Mouse (Mus musculus): ENCODE data around the gene Gm20388. TPM values are rescaled to one million over a fixed set of nuclear protein-coding genes. Genes with fewer than 3 reads are reported as not detected.

Gm20388 gene
- polyA plus RNA-seq, 1 experiment from 2014 or later = not detected

DNA sequence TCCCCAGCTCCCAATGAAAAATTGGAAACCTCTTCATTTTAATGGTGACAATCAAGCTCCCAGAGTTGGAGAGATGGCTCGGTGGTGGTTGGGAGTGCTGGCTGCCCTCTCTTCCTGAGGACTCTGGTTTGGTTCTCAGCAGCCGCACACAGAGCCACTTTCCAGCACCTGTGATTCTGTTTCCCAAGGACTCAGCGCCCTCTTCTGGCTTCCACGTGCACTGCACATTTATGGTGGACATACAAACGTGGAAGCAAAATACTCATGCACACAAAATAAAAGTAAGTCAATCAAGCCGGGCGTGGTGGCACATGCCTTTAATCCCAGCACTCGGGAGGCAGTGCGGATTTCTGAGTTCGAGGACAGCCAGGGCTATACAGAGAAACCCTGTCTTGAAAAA, 333.9 kb downstream of the Gm20388 start:
- no peak overlapping the region for H3K4me2 ChIP-seq (replicated peaks)
- H3K9me3 ChIP-seq = no peaks in the 10 kb centered on the region
- no peak overlapping the region for H3K27ac ChIP-seq
- no peak for ATAC-seq (ENCODE audit: insufficient number of reproducible peaks, insufficient read depth, low FRiP score, low TSS enrichment)
- H3K9ac ChIP-seq = no peak overlapping the region
- H3K4me3 ChIP-seq = no peak overlapping the region
- H3K27me3 ChIP-seq = no peaks in the 10 kb centered on the region
- 90% methylated on average over 10 of the region's 10 CpGs for WGBS
- peaks cover 25% of the 10 kb centered on the region for H3K36me3 ChIP-seq
- H3K4me1 ChIP-seq = 0 out of 2 replicates have a peak, but pooled peaks cover under 1% of the 10 kb centered on the region

DNA sequence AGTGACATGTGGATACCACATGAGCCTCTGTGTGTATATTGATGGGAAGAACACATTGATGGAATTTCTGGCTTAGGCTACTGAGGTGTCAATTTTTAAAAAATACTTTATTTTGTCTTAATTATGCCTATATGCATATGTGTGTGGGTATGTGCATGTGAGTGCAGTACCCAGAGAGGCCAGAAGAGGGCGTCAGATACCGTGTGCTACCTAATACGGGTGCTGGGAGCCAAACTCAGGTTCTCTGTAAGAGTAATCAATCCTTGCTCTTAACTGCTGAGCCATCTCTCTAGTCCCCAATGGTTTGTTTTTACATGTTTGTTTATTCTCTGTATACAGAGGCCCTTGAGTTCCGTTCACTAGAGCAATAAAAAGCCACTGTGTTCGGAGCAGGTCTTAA, 337.0 kb downstream of the Gm20388 start:
- Histone ChIP-seq H3K4me2 (replicated peaks) (no peak overlapping the region), H3K27ac (no peak overlapping the region), H3K4me1 (peaks cover 25% of the 10 kb centered on the region; the same call in 1 of the 2 replicates), H3K4me3 (no peak overlapping the region), H3K27me3 (no peaks in the 10 kb centered on the region), H3K9ac (no peak overlapping the region), H3K9me3 (no peaks in the 10 kb centered on the region), H3K36me3 (peaks cover 14% of the 10 kb centered on the region; the same call in 1 of the 2 replicates)
- WGBS = 81% methylated on average over 5 of the region's 5 CpGs
- no peak for ATAC-seq (ENCODE audit: insufficient number of reproducible peaks, insufficient read depth, low FRiP score, low TSS enrichment)

DNA sequence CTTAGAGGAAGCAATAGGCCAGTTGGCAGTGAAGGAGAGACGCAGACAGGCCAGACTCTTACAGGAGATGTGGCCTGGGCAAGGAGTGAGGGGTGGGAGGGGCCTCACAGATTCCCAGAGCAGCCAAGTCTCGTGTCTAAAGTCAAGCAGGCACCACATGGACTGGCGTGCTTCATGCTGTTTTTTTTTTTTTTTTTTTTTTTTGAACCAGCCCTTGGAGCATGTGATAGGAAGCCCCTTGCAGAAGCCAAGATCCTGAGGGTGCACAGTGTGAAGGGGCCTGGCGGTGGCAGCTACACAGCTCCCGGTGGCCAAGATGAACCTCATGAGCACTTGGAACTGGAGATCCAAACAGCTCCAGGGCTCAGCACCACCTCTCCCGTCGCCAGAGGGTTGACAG, 337.4 kb downstream of the Gm20388 start:
- H3K4me3 ChIP-seq = no peak overlapping the region
- ATAC-seq (ENCODE audit: insufficient number of reproducible peaks, insufficient read depth, low FRiP score, low TSS enrichment) = no peak
- no peak overlapping the region for H3K27ac ChIP-seq
- H3K27me3 ChIP-seq = no peaks in the 10 kb centered on the region
- 70% methylated on average over 7 of the region's 7 CpGs for WGBS
- H3K9me3 ChIP-seq = no peaks in the 10 kb centered on the region
- H3K4me1 ChIP-seq = peaks cover 25% of the 10 kb centered on the region; the same call in 1 of the 2 replicates
- no peak overlapping the region for H3K9ac ChIP-seq
- H3K36me3 ChIP-seq = peaks cover 13% of the 10 kb centered on the region; the same call in 1 of the 2 replicates
- H3K4me2 ChIP-seq (replicated peaks) = no peak overlapping the region

DNA sequence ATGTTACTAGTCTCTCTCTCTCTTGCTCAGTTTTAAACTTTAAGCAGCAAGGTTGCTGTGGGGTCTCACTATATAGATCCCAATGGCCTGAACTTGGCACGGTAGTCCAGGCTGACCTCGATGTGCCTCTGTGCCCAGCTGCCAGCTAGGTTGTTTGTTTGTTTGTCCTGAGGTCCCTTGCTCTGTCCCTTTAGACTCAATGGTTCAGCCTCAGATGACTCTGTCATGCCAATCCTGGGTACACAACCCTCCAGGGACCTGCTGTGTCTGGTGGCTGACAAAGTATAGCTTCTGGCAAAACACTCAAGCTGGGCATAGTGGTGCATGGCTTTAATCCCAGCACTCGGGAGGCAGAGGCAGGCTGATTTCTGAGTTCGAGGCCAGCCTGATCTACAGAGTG, 337.8 kb downstream of the Gm20388 start:
- Histone ChIP-seq H3K4me2 (replicated peaks) (no peak overlapping the region), H3K27me3 (no peaks in the 10 kb centered on the region), H3K4me3 (no peak overlapping the region), H3K36me3 (peaks cover 13% of the 10 kb centered on the region; the same call in 1 of the 2 replicates), H3K9me3 (no peaks in the 10 kb centered on the region), H3K27ac (no peak overlapping the region), H3K4me1 (peaks cover 25% of the 10 kb centered on the region; the same call in 1 of the 2 replicates), H3K9ac (no peak overlapping the region)
- WGBS = 90% methylated on average over 4 of the region's 4 CpGs
- no peak for ATAC-seq (ENCODE audit: insufficient number of reproducible peaks, insufficient read depth, low FRiP score, low TSS enrichment)

DNA sequence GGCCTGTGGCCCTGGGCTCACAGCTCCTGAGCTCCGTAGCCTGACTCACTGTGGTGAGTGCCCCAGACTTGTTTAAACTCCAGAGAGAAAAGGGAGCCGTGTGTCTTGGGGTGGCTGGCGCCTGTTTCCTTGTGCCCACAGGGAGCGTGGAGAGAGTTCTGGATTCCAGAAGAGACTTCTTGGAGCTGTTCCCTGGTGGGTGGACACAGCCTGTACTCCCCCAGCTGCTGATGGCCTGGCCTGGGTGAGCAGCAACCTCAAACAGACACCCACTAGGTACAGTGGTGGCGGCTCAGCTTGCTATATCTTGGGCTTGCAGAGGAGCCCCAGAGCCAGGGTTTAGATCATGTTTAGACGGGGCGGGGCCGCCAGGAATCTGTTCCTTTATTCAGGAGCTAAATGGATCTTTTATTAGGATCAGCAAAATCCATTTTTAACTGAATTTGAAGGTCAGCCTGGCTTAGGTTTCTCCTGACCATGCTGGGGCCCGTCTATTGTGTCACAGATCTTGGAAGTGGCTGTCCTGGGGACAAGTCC, 339.2 kb downstream of the Gm20388 start:
- 72% methylated on average over 9 of the region's 9 CpGs for WGBS
- Histone ChIP-seq H3K27me3 (no peaks in the 10 kb centered on the region), H3K9me3 (no peaks in the 10 kb centered on the region)

DNA sequence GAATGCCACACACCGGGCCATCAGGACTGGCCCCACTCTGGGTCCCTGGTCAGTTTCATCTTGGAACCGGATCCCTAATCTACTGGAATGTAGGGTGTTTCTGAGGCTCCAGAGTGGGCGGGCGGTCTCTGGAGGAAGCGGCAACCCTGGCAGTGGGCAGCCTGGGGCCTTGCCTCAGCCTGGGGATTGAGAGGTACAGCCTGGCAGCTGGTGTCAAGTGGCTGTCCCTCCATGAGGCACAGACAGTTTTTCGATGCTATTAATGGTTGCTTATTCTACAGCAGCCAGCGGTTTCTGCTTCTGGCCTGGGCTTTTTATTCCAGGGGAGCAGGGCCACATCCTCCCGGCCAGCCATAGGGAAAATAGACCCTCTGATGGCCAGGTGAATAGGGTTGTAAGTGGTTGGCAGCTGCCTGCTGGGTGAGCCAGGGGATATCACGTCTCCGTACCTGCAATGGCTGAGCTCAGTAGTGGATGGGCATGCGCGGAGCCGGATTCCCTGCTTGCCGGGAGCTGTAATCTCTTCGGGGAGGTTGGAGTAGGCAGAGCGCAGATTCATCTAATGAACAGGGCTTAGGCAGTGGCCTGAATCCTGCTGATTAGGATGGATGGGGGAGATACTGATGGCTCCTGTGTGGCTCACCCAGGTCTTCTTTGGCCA, 340.2 kb downstream of the Gm20388 start:
- H3K4me3 ChIP-seq = no peak overlapping the region
- ATAC-seq (ENCODE audit: insufficient number of reproducible peaks, insufficient read depth, low FRiP score, low TSS enrichment) = no peak
- no peaks in the 10 kb centered on the region for H3K36me3 ChIP-seq
- peaks cover 43% of the 10 kb centered on the region for H3K4me1 ChIP-seq
- no peak overlapping the region for H3K9ac ChIP-seq
- no peaks in the 10 kb centered on the region for H3K27me3 ChIP-seq
- WGBS = 69% methylated on average over 16 of the region's 16 CpGs
- H3K27ac ChIP-seq = no peak overlapping the region
- H3K4me2 ChIP-seq (replicated peaks) = no peak overlapping the region
- H3K9me3 ChIP-seq = no peaks in the 10 kb centered on the region

More for the DNA sequence above, 339.2 kb downstream of the Gm20388 start:
- no peak overlapping the region for H3K9ac ChIP-seq
- H3K27ac ChIP-seq = no peak overlapping the region; the same call in 1 of the 2 replicates
- H3K4me2 ChIP-seq (replicated peaks) = no peak overlapping the region
- H3K4me1 ChIP-seq = peaks cover 33% of the 10 kb centered on the region; the same call in 1 of the 2 replicates
- no peak overlapping the region for H3K4me3 ChIP-seq
- no peaks in the 10 kb centered on the region for H3K36me3 ChIP-seq
- no peak for ATAC-seq (ENCODE audit: insufficient number of reproducible peaks, insufficient read depth, low FRiP score, low TSS enrichment)

DNA sequence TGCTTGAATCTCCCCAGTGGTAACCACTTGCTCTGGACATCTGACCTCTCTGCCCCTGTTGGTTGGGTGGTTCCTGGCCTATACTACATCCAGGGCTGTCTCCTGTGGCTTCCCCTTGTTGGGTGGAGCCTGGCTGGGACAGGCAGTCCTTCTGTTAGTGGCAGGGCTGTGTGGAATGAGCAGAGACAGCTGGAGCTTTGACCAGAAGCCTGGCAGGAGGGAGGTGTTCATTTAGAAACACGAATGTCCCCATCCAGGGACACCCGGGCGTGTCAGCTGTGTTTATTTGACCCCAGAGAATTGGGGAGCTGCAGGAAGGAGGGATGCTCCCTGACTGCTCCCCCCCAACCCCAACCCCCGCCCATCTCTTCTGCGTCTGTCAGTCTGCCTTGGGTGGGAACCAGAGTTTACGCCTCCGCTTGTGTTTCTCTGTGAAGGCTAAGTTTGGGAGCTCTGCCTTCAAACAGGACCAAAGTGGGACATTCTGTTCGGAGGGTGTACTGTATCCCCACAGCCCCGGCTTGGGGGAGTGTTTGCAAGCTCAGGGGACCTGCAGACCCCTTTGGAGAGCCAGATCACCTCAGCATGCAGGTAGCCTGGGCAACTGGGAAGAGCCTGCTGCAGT, 340.9 kb downstream of the Gm20388 start:
- no peak overlapping the region for H3K27ac ChIP-seq
- WGBS = 73% methylated on average over 9 of the region's 9 CpGs

DNA sequence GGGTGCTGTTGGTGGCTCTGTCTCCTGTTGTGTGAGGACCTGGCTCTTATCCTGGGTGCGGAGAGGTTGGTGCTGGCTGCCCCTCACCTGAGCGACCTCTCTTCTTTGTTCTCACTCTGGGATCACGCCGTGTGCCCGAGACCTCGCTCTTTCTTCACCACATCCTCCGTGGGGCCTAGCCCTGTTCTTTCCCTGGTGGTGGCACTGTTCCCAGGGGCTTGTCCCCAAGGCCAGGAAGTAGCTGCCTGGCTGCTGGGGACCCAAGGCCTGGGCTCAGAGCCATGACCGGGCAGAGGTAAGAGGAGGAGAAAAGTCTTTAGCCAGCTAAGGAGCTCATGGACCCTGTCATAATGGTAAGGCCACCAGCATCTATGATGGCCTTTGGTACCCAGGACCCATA, 343.0 kb downstream of the Gm20388 start:
- no peaks in the 10 kb centered on the region for H3K9me3 ChIP-seq
- no peaks in the 10 kb centered on the region for H3K27me3 ChIP-seq
- ATAC-seq (ENCODE audit: insufficient number of reproducible peaks, insufficient read depth, low FRiP score, low TSS enrichment) = no peak
- no peak overlapping the region for H3K27ac ChIP-seq
- no peak overlapping the region for H3K9ac ChIP-seq
- peaks cover 60% of the 10 kb centered on the region for H3K4me1 ChIP-seq
- 82% methylated on average over 8 of the region's 8 CpGs for WGBS
- H3K36me3 ChIP-seq = no peaks in the 10 kb centered on the region
- H3K4me3 ChIP-seq = no peak overlapping the region
- no peak overlapping the region for H3K4me2 ChIP-seq (replicated peaks)

More for the DNA sequence above, 340.9 kb downstream of the Gm20388 start:
- Histone ChIP-seq H3K36me3 (no peaks in the 10 kb centered on the region), H3K4me3 (no peak overlapping the region), H3K4me1 (peaks cover 50% of the 10 kb centered on the region), H3K4me2 (replicated peaks) (no peak overlapping the region), H3K27me3 (no peaks in the 10 kb centered on the region), H3K9ac (no peak overlapping the region), H3K9me3 (no peaks in the 10 kb centered on the region)
- ATAC-seq (ENCODE audit: insufficient number of reproducible peaks, insufficient read depth, low FRiP score, low TSS enrichment) = no peak

DNA sequence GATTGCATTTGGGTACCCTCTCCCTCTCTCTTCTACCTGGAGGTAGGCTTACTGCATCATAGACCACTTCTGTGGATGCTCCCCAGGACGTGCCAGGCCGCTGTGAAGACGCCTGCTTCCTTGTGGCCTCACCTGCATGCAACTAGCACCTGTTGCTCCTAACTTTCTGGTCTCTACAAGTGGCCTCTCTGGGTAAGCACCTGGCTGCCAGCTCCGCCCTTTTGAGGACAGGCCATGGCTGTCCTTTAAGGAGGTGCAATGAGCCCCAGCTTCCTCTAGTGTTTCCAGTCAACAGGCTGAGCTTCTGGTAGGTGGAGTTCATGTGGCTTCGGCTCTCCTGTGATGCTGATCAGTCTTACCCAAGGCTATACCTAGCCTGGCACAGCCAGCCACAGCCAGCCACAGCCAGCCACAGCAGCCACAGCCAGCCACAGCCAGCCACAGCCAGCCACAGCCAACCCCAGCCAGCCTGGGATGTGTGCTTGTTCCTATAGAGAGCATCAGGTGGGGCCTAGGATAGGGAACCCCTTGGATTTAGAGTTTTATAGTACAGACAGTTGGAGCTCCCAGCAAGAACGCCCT, 344.9 kb downstream of the Gm20388 start:
- no peak for ATAC-seq (ENCODE audit: insufficient number of reproducible peaks, insufficient read depth, low FRiP score, low TSS enrichment)
- Histone ChIP-seq H3K9ac (no peak overlapping the region), H3K36me3 (no peaks in the 10 kb centered on the region), H3K9me3 (no peaks in the 10 kb centered on the region), H3K4me1 (peaks cover 68% of the 10 kb centered on the region), H3K27me3 (no peaks in the 10 kb centered on the region), H3K4me3 (no peak overlapping the region), H3K4me2 (replicated peaks) (no peak overlapping the region), H3K27ac (no peak overlapping the region)
- 89% methylated on average over 6 of the region's 6 CpGs for WGBS

DNA sequence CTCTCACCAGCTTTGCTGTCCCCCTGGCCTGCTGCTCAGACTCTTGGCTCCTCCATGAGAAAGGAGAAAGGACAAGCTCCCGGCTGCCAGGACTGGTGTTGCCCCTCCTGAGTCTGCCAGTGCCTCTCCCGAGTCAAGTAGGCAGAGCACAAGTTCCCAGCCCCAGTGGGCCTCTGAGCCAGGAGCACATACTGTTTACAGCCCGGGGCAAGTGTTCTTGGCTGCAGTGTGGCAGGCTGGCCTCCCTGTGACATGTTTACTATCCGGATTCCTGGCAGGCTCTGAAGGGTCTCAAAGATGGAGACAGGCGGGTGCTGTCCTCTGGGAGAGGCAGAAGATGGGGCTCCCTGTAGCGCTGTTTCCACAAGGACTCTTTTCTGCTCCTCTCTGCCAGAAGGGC, 346.3 kb downstream of the Gm20388 start:
- Histone ChIP-seq H3K9me3 (no peaks in the 10 kb centered on the region), H3K9ac (no peak overlapping the region), H3K27ac (no peak overlapping the region; the same call in 1 of the 2 replicates), H3K4me3 (no peak overlapping the region), H3K27me3 (no peaks in the 10 kb centered on the region), H3K4me2 (replicated peaks) (no peak overlapping the region), H3K4me1 (peaks cover 68% of the 10 kb centered on the region), H3K36me3 (no peaks in the 10 kb centered on the region)
- ATAC-seq (ENCODE audit: insufficient number of reproducible peaks, insufficient read depth, low FRiP score, low TSS enrichment) = no peak
- 37% methylated on average over 6 of the region's 6 CpGs for WGBS

DNA sequence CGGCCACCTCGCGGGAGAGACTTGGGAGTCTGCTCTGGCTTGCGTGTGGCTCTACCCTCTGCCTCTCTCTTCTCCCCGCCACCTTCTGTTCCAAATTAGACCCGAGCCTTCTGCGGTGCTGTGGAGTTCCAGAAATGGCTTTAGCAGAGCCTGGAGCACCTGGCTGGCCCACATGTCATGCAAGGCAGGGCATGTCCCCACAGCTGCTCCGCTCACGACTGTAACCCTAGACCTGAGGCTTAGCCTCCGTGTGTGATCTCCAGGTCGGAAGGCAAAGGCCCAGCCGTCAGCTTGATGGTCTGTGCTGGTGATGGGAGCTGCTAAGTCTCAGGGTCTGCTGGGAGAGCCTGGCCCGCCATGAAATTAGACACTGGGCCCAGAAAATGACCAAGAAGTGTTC, 348.6 kb downstream of the Gm20388 start:
- H3K27ac ChIP-seq = peak overlapping the region; percentile 37; the same call in 1 of the 2 replicates
- ATAC-seq (ENCODE audit: insufficient number of reproducible peaks, insufficient read depth, low FRiP score, low TSS enrichment) = no peak

More for the DNA sequence above, 348.6 kb downstream of the Gm20388 start:
- Histone ChIP-seq H3K4me3 (no peak overlapping the region), H3K27me3 (no peaks in the 10 kb centered on the region), H3K4me2 (replicated peaks) (no peak overlapping the region), H3K36me3 (no peaks in the 10 kb centered on the region), H3K9ac (no peak overlapping the region), H3K4me1 (peaks cover 78% of the 10 kb centered on the region), H3K9me3 (no peaks in the 10 kb centered on the region)
- 38% methylated on average over 13 of the region's 13 CpGs for WGBS
